Mouse (Mus musculus) heart, embryonic 12.5 days (tissue): Measurements from ENCODE around the gene Prkce. TPM values are rescaled to one million over a fixed set of nuclear protein-coding genes. Genes with fewer than 3 reads are reported as not detected.
A peak's percentile ranks its signal among the peaks of the same experiment; 100 is the strongest.

ENCODE experiments used
- ATAC-seq: fragments of 200-750 bp; cut with Nextera tagmentation; 2 replicates; pipeline ENCODE4 v1.8.0; 2017; ENCODE audit warnings: moderate TSS enrichment, moderate library complexity; ENCODE audit not compliant: insufficient number of reproducible peaks, low FRiP score
- H3K27ac ChIP-seq: fragments of 300-500 bp; sonication (generic); 2 replicates; pipeline ENCODE4 v1.5.1; 2016; ENCODE audit warnings: mild to moderate bottlenecking, moderate library complexity; ENCODE audit not compliant: poor library complexity, severe bottlenecking
- H3K27me3 ChIP-seq: fragments of 300-500 bp; sonication (generic); replicated peaks from 2 replicates; pipeline ENCODE4 v1.6.1; 2016; ENCODE audit warnings: mild to moderate bottlenecking, moderate library complexity
- H3K36me3 ChIP-seq: fragments of 300-500 bp; sonication (generic); 2 replicates; pipeline ENCODE4 v1.6.1; 2016; ENCODE audit warnings: mild to moderate bottlenecking, moderate library complexity
- H3K4me1 ChIP-seq: fragments of 300-500 bp; sonication (generic); replicated peaks from 2 replicates; pipeline ENCODE4 v1.6.1; 2016; ENCODE audit warnings: mild to moderate bottlenecking
- H3K4me2 ChIP-seq: fragments of 300-500 bp; sonication (generic); 2 replicates; pipeline ENCODE4 v1.6.1; 2016; ENCODE audit warnings: mild to moderate bottlenecking, moderate library complexity
- H3K4me3 ChIP-seq: fragments of 300-500 bp; sonication (generic); 2 replicates; pipeline ENCODE4 v1.5.1; 2016; ENCODE audit warnings: mild to moderate bottlenecking
- H3K9ac ChIP-seq: fragments of 300-500 bp; sonication (generic); 2 replicates; pipeline ENCODE4 v1.6.1; 2016; ENCODE audit warnings: mild to moderate bottlenecking, moderate library complexity
- H3K9me3 ChIP-seq: fragments of 300-500 bp; sonication (generic); replicated peaks from 2 replicates; pipeline ENCODE4 v1.6.1; 2016; ENCODE audit warnings: mild to moderate bottlenecking, moderate library complexity
- WGBS: fragments of 180-500 bp; shearing (Covaris S2); methylation state at CpG from one replicate; pipeline ENCODE4 v1.1.7; 2016; 5-methylcytosine and 5-hydroxymethylcytosine counted together
- polyA plus RNA-seq: library from polyadenylated mRNA; unstranded; fragments of >200 nt; fragmentation: Nextera tagmentation; extraction: Ambion mirVana; gene quantifications from 2 replicates; pipeline ENCODE4 v1.2.1, GENCODE M21; 2016

Prkce gene
- polyA plus RNA-seq, 1 experiment from 2014 or later: 12.0 TPM

DNA sequence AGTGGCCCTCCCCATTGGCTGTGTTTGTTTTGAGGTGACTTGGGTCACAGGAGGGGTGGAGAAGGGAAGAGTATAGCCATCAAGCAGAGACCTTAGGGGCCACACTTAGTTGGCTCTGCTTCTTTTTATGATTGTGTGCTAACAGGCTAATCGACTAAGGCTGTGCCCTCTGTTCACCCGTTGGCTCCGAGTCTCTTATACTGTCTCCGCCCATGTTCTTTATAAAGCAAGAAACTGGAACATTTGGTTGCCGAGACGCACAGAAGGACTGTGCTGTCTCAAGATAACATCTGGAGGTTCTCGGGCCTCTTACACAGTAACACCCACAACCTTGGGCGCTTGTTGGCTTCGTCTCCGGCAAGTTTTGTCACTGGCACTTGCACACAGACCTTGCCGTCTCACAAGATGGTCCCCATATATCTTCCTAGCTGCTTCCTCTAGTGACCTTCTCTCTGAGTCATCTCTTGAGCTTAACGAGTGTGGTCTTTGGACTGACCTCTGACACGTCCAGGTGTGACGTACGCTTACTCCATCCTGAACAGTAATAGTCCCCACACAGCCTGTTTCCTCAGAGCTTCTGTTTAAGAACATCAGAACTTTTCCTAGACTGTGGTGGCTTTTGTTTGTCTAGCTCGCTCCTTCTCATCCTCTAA is 406.1 kb downstream of the Prkce start:
- Histone ChIP-seq H3K4me3 (no peak overlapping the region), H3K27ac (no peak overlapping the region), H3K9ac (no peak overlapping the region), H3K4me1 (no peaks in the 10 kb centered on the region), H3K4me2 (no peak overlapping the region), H3K9me3 (no peaks in the 10 kb centered on the region), H3K27me3 (no peaks in the 10 kb centered on the region), H3K36me3 (no peaks in the 10 kb centered on the region)
- ATAC-seq: no peak
- 83% methylated on average over 16 of the region's 16 CpGs for WGBS

DNA sequence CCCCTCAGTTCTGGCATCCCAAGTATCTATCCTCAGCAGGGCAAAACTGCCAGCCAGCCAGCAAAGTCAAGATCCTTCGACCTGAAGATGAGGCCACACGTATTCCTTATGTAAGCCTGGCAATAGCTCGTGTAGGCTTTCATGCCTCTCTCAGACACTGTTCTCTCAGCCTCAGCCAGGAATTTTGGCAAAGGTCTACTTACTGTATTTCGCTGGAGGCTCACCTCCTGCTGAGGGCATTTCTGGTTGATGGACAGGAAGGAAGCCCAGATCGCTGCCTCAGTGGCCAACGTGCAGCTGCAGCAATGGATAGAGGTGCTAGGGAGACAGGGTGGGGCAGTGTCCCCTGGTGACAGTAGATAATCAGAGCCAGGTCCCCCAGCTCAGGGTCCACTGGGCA is 413.1 kb downstream of the Prkce start:
- Histone ChIP-seq H3K4me1 (no peaks in the 10 kb centered on the region), H3K4me3 (no peak overlapping the region), H3K4me2 (no peak overlapping the region), H3K27ac (no peak overlapping the region), H3K9ac (no peak overlapping the region), H3K9me3 (no peaks in the 10 kb centered on the region), H3K36me3 (no peaks in the 10 kb centered on the region), H3K27me3 (no peaks in the 10 kb centered on the region)
- 69% methylated on average over 6 of the region's 6 CpGs for WGBS
- ATAC-seq: no peak

DNA sequence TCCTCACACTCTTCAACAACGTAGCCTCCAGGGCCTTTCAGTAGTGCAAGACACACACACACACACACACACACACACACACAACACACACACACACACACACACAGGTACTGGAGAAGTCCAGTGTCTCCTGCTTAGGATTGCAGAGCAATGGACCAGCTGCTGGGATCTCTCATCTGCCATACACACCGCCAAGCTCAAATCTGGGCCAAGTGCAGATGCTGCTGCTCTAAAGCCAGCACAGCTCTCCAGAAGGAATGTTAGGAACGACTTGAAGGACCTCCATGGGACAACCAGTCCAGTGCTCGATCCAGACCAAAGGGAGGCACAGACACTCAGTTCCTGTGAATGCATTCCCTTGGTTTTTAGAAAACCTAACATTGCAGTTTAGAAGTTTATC is 414.8 kb downstream of the Prkce start:
- WGBS: 71% methylated on average over 4 of the region's 4 CpGs
- H3K4me2 ChIP-seq: no peak overlapping the region
- H3K36me3 ChIP-seq: no peaks in the 10 kb centered on the region
- no peak overlapping the region for H3K4me3 ChIP-seq
- H3K27ac ChIP-seq: no peak overlapping the region
- no peaks in the 10 kb centered on the region for H3K27me3 ChIP-seq
- no peak overlapping the region for H3K9ac ChIP-seq
- H3K9me3 ChIP-seq: no peaks in the 10 kb centered on the region
- peaks cover 4% of the 10 kb centered on the region; the same call in 1 of the 2 replicates for H3K4me1 ChIP-seq
- ATAC-seq: no peak

DNA sequence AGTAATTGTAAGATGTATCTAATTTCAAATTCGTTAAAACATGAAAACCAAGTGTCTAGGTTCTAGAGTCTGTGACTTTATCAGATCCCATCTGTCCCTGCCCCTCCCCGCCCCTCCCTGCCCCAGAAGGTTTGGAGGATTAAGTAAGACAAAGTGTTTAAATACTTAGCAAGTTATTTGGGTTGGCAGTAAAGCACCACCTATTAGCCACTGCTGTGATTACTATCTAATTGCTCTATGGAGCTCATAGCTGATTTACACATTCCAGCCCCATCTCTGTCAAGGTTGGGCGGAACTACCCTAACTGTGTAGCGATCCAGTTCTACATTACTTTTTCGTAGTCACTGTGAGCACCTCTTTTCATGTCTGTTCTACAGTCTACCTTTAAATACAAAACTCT is 418.9 kb downstream of the Prkce start:
- Histone ChIP-seq H3K27me3 (no peaks in the 10 kb centered on the region), H3K9ac (no peak overlapping the region), H3K36me3 (peaks cover 3% of the 10 kb centered on the region; the same call in 1 of the 2 replicates), H3K9me3 (0 out of 2 replicates have a peak, but pooled peaks cover 3% of the 10 kb centered on the region), H3K4me3 (no peak overlapping the region), H3K27ac (no peak overlapping the region), H3K4me1 (peaks cover 20% of the 10 kb centered on the region), H3K4me2 (no peak overlapping the region)
- no peak for ATAC-seq
- WGBS: 81% methylated on average over 5 of the region's 5 CpGs

DNA sequence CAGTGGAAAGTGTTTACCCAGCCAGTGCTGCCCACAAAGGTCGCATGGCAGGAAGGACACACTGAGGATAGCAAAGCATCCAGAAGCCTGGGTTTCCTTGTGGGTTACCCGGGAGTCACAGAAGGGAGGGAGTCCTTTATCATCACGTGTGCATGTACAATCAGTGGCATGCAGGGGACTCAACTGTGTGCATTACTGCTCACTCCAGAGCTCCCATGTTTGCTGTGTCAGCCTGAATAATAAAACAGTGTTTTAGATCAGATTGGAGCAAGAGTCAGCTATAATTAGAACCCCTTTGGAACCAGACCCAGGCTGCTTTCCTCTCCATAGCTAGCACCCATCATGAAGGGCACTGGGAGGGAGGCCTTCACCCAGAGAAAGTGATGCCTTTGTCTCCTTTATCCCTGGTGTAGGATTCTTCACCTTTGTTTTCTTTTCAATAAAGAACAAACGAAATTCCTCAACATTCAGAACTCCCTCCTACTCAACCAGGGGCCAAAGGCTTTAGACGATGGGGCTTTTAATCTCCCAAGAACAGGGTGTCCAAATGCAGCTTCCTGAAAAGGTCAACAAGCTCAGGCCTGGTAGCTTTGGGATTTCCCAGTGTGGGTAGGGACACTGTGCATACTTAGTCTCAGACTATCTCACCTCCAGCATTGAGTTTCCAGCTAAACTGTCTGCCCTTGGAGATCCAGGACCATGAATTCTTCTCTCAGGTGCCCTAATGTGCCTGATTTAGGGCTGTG is 421.3 kb downstream of the Prkce start:
- no peak overlapping the region for H3K9ac ChIP-seq
- WGBS: 49% methylated on average over 5 of the region's 5 CpGs
- peaks cover 24% of the 10 kb centered on the region for H3K4me1 ChIP-seq
- H3K36me3 ChIP-seq: peaks cover 3% of the 10 kb centered on the region; the same call in 1 of the 2 replicates
- H3K9me3 ChIP-seq: 0 out of 2 replicates have a peak, but pooled peaks cover 3% of the 10 kb centered on the region
- no peak overlapping the region for H3K4me3 ChIP-seq
- ATAC-seq: peak; percentile 63; the same call in 1 of the 2 replicates
- no peak overlapping the region for H3K4me2 ChIP-seq
- H3K27ac ChIP-seq: peak overlapping the region; percentile 56
- H3K27me3 ChIP-seq: no peaks in the 10 kb centered on the region

DNA sequence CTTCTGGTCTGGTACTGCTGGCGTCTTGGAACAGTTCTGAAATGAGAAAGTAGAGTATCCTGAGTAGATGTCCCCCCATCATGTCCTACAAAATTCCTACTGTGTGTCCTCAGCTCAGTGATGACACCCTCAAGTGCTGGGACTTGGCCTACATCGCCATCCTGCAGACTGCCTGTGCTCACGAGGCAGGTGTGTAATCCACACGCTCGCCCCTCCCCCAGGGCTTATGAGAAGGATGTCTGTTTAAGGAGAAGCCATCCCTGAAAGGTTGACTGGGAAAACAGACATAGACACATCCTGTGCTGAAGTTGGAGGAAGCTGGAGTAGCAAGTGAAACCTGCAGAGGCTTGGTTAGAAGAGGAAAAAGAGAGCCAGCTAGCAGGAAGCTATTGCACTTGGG is 422.1 kb downstream of the Prkce start:
- WGBS: 86% methylated on average over 5 of the region's 5 CpGs
- no peak overlapping the region for H3K9ac ChIP-seq
- peaks cover 24% of the 10 kb centered on the region for H3K4me1 ChIP-seq

DNA sequence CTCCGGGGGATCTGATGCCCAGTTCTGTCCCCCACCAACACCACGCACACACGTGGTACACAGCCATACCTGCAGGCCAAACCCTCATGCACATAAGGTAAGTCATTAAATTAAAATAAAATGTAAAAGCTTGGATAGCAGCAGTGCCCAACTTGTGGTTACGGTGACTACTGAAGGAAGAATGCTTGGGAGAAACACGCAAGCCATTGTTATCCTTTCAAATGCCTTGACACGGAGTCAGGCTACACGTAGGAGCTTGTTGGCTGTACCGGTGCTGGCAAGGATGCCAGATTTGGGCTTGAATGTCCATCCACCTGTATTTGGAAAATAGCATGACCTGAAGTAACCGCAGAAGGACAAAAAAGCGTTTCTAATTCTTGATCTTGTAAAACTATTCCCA is 423.7 kb downstream of the Prkce start:
- Histone ChIP-seq H3K9me3 (0 out of 2 replicates have a peak, but pooled peaks cover 3% of the 10 kb centered on the region), H3K27ac (no peak overlapping the region), H3K36me3 (peaks cover 3% of the 10 kb centered on the region; the same call in 1 of the 2 replicates), H3K27me3 (no peaks in the 10 kb centered on the region), H3K9ac (no peak overlapping the region), H3K4me1 (peaks cover 24% of the 10 kb centered on the region), H3K4me3 (no peak overlapping the region), H3K4me2 (no peak overlapping the region)
- WGBS: 81% methylated on average over 10 of the region's 10 CpGs
- ATAC-seq: no peak

More for the DNA sequence above, 422.1 kb downstream of the Prkce start:
- ATAC-seq: no peak
- Histone ChIP-seq H3K9me3 (0 out of 2 replicates have a peak, but pooled peaks cover 3% of the 10 kb centered on the region), H3K4me2 (no peak overlapping the region), H3K27ac (no peak overlapping the region), H3K36me3 (peaks cover 3% of the 10 kb centered on the region; the same call in 1 of the 2 replicates), H3K4me3 (no peak overlapping the region), H3K27me3 (no peaks in the 10 kb centered on the region)

DNA sequence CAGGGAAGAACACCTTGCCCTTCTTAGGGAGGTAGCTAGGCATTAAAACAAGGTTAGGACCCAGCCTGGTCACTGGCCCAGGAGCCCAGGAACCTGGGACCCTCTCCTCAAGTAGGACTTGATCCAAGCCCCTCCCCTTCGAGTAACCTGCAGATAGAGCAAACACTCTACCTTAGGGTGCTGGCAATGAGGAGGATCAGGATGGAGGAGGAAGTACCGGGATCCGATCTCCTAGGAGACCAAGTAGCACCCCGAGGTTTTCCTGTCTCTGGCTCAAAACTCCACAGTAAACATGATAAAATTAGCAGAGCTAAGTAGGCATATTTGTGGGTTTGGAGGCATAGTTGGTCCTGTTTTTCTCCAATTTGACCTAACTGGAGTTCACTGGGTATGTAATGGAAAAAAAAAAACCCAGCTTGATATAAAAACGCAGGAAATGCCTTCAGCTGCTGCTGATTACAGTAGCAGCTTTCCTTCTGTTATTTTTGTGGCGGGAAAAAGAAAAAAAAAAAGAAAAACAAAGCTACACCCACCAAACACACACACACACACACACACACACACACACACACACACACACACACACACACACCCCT is 425.5 kb downstream of the Prkce start:
- Histone ChIP-seq H3K36me3 (peaks cover 3% of the 10 kb centered on the region; the same call in 1 of the 2 replicates), H3K27me3 (no peaks in the 10 kb centered on the region), H3K27ac (peak overlapping the region; percentile 51), H3K9me3 (0 out of 2 replicates have a peak, but pooled peaks cover 5% of the 10 kb centered on the region), H3K4me1 (peaks cover 16% of the 10 kb centered on the region), H3K9ac (no peak overlapping the region), H3K4me2 (no peak overlapping the region), H3K4me3 (no peak overlapping the region)
- 48% methylated on average over 6 of the region's 6 CpGs for WGBS
- no peak for ATAC-seq

DNA sequence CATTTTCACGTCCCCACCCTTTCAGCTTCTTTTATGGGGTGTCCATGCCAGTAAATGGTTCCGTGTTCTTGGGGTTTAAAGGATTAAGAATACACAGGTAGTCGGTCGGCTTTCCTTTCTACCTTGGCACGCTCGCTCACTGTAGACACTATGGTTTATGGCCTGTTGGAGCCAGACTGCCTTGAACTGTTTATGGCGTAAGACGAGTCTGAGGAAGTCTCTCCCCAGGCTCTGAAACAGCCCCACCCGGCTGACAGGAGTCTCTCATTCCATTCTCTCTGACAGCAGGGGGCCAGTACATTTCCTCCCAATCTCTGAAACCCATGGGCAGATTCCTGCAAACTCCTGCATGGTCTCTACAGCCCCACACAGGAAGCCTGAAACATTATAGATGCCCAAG is 427.9 kb downstream of the Prkce start:
- Histone ChIP-seq H3K27ac (no peak overlapping the region), H3K4me1 (peaks cover 3% of the 10 kb centered on the region), H3K36me3 (no peaks in the 10 kb centered on the region), H3K27me3 (no peaks in the 10 kb centered on the region), H3K9me3 (0 out of 2 replicates have a peak, but pooled peaks cover 4% of the 10 kb centered on the region), H3K4me2 (no peak overlapping the region), H3K9ac (no peak overlapping the region), H3K4me3 (no peak overlapping the region)
- ATAC-seq: no peak
- WGBS: 76% methylated on average over 9 of the region's 9 CpGs

GRCm38 (mm10) chr17:86601116-86601515 is 433.5 kb downstream of the Prkce start:
- no peaks in the 10 kb centered on the region for H3K36me3 ChIP-seq
- H3K27me3 ChIP-seq: no peaks in the 10 kb centered on the region
- no peak for ATAC-seq
- H3K9me3 ChIP-seq: 0 out of 2 replicates have a peak, but pooled peaks cover 4% of the 10 kb centered on the region
- H3K4me3 ChIP-seq: no peak overlapping the region
- no peak overlapping the region for H3K27ac ChIP-seq
- no peak overlapping the region for H3K9ac ChIP-seq
- WGBS: 31% methylated on average over 6 of the region's 6 CpGs
- H3K4me1 ChIP-seq: peaks cover 11% of the 10 kb centered on the region
- no peak overlapping the region for H3K4me2 ChIP-seq

GRCm38 (mm10) chr17:86601901-86602300 is 434.3 kb downstream of the Prkce start:
- no peak overlapping the region for H3K4me2 ChIP-seq
- ATAC-seq: no peak
- H3K27me3 ChIP-seq: no peaks in the 10 kb centered on the region
- H3K9ac ChIP-seq: no peak overlapping the region
- H3K4me1 ChIP-seq: peaks cover 11% of the 10 kb centered on the region
- H3K4me3 ChIP-seq: no peak overlapping the region
- H3K9me3 ChIP-seq: 0 out of 2 replicates have a peak, but pooled peaks cover 4% of the 10 kb centered on the region
- WGBS: 87% methylated on average over 2 of the region's 2 CpGs
- H3K27ac ChIP-seq: no peak overlapping the region
- no peaks in the 10 kb centered on the region for H3K36me3 ChIP-seq
